Mouse (Mus musculus): ENCODE measurements around the gene Adh4.

- TF ChIP-seq CTCF (IDR thresholded peaks at IDR 0.05; ENCODE audit: low read depth, low read length) (no peak), POLR2A (IDR thresholded peaks at IDR 0.05; ENCODE audit: borderline replicate concordance, low read depth, low read length) (no peak)
These were observed 33.0 kb downstream of the Adh4 start for GRCm38 (mm10) chr3:138448077-138448860.
